Mouse (Mus musculus) hematopoietic multipotent progenitor cell, adult 10-12 weeks (in vitro differentiated cells): Measurements from ENCODE around the gene Vmn2r14. TPM values are rescaled to one million over a fixed set of nuclear protein-coding genes. Genes with fewer than 3 reads are reported as not detected.

Source experiments
- polyA plus RNA-seq: library from polyadenylated mRNA; stranded (reverse); fragments of >175 nt; gene quantifications from 2 replicates; pipeline ENCODE4 v1.2.3, GENCODE M21; 2012; ENCODE audit warnings: low replicate concordance

Gene Vmn2r14
- not detected in 2 replicates for polyA plus RNA-seq

GRCm38 (mm10) chr5:109224608-109225007, at the start of gene Vmn2r14:
Vmn2r14 (minus strand) TSS chr5:109224708.

GRCm38 (mm10) chr5:109192099-109192498, 32.4 kb downstream of the Vmn2r14 start, which contains the start of gene Vmn2r13:
Vmn2r13 (minus strand) TSS chr5:109192199.

Other genes starting within 250 kb of the Vmn2r14 start
- gene Vmn2r10, start 218.2 kb downstream of the Vmn2r14 start, polyA plus RNA-seq, result not detected in 2 replicates
- gene Vmn2r11, start 165.1 kb downstream of the Vmn2r14 start, polyA plus RNA-seq, result not detected in 2 replicates
- gene Vmn2r12, start 126.8 kb downstream of the Vmn2r14 start, polyA plus RNA-seq, result not detected in 2 replicates
- not detected in 2 replicates for gene Vmn2r13, start 32.5 kb downstream of the Vmn2r14 start, polyA plus RNA-seq
- not detected in 2 replicates for gene Vmn2r15, start 72.9 kb upstream of the Vmn2r14 start, polyA plus RNA-seq
- not detected in 2 replicates for gene Vmn2r16, start 105.5 kb upstream of the Vmn2r14 start, polyA plus RNA-seq
- gene Vmn2r17, start 195.0 kb upstream of the Vmn2r14 start, polyA plus RNA-seq, result not detected in 2 replicates